Mouse (Mus musculus): ENCODE results near the gene Kif24. TPM values are rescaled to one million over a fixed set of nuclear protein-coding genes. Genes with fewer than 3 reads are reported as not detected.
A peak's percentile ranks its signal among the peaks of the same experiment; 100 is the strongest.

The Kif24 gene
- total RNA-seq, 1 experiment, result 9.7 TPM

- Histone ChIP-seq H3K4me3 (ENCODE audit: insufficient read depth in 1 of 2, low read depth in 1 of 2, low read length in 2 of 2, poor library complexity in 1 of 2, severe bottlenecking in 1 of 2) (peak overlapping the region; percentile 66 to 80), H3K27ac (ENCODE audit: insufficient read depth, low read depth, low read length, poor library complexity, severe bottlenecking) (no peak overlapping the region), H3K4me1 (ENCODE audit: control insufficient read depth in 2 of 2, insufficient read depth in 2 of 2, low read length in 2 of 2, poor library complexity in 1 of 2) (peaks cover 1 to 10% of the 10 kb centered on the region in 2 experiments; a peak in 2 of 4 replicates), H3K9ac (ENCODE audit: insufficient read depth, low read depth, low read length, poor library complexity, severe bottlenecking) (peak overlapping the region; percentile 60), H3K9me3 (ENCODE audit: control insufficient read depth, insufficient read depth, low read depth, low read length) (no peaks in the 10 kb centered on the region), H3K36me3 (ENCODE audit: control insufficient read depth, insufficient read depth, low read length, poor library complexity, severe bottlenecking) (no peaks in the 10 kb centered on the region)
- DNase-seq (ENCODE audit: low read depth, low spot score), result no peak
- TF ChIP-seq HCFC1 (IDR thresholded peaks at IDR 0.05; ENCODE audit: borderline replicate concordance, insufficient read depth, low read length) (no peak), ZNF384 (IDR thresholded peaks at IDR 0.05; ENCODE audit: low read depth, low read length) (no peak), MAFK (IDR thresholded peaks at IDR 0.05; ENCODE audit: insufficient read depth, low read depth, low read length) (no peak), ZC3H11A (IDR thresholded peaks at IDR 0.05; ENCODE audit: borderline replicate concordance, low read depth, low read length) (no peak), CHD2 (IDR thresholded peaks at IDR 0.05; ENCODE audit: low read depth, low read length) (no peak)
- in situ Hi-C loops (cut with MboI; ENCODE audit: low sequenced_read_pairs in 2 of 2, unreplicated experiment in 2 of 2), result no loop called here
These were observed 42.7 kb upstream of the Kif24 start for GRCm38 (mm10) chr4:41507326-41507924.

GRCm38 (mm10) chr4:41506906-41507305 is 42.2 kb upstream of the Kif24 start:
- Histone ChIP-seq H3K9me3 (ENCODE audit: control insufficient read depth, insufficient read depth, low read depth, low read length) (no peaks in the 10 kb centered on the region), H3K4me3 (ENCODE audit: insufficient read depth in 1 of 2, low read depth in 1 of 2, low read length in 2 of 2, poor library complexity in 1 of 2, severe bottlenecking in 1 of 2) (peak overlapping the region; percentile 66 to 80), H3K4me1 (ENCODE audit: control insufficient read depth in 2 of 2, insufficient read depth in 2 of 2, low read length in 2 of 2, poor library complexity in 1 of 2) (peaks cover 1 to 11% of the 10 kb centered on the region in 2 experiments), H3K27ac (ENCODE audit: insufficient read depth, low read depth, low read length, poor library complexity, severe bottlenecking) (no peak overlapping the region), H3K9ac (ENCODE audit: insufficient read depth, low read depth, low read length, poor library complexity, severe bottlenecking) (peak overlapping the region; percentile 60), H3K36me3 (ENCODE audit: control insufficient read depth, insufficient read depth, low read length, poor library complexity, severe bottlenecking) (no peaks in the 10 kb centered on the region)
- no peak for DNase-seq (ENCODE audit: low read depth, low spot score)
- in situ Hi-C loops (cut with MboI; ENCODE audit: low sequenced_read_pairs in 2 of 2, unreplicated experiment in 2 of 2), result no loop called here
- TF ChIP-seq CHD2 (IDR thresholded peaks at IDR 0.05; ENCODE audit: low read depth, low read length), result no peak
- no peak for TF ChIP-seq HCFC1 (IDR thresholded peaks at IDR 0.05; ENCODE audit: borderline replicate concordance, insufficient read depth, low read length)
- no peak for TF ChIP-seq MAFK (IDR thresholded peaks at IDR 0.05; ENCODE audit: insufficient read depth, low read depth, low read length)
- no peak for TF ChIP-seq ZC3H11A (IDR thresholded peaks at IDR 0.05; ENCODE audit: borderline replicate concordance, low read depth, low read length)
- TF ChIP-seq ZNF384 (IDR thresholded peaks at IDR 0.05; ENCODE audit: low read depth, low read length), result no peak

GRCm38 (mm10) chr4:41506156-41506555 is 41.5 kb upstream of the Kif24 start:
- peaks cover 3 to 11% of the 10 kb centered on the region in 2 experiments for H3K4me1 ChIP-seq (ENCODE audit: control insufficient read depth in 2 of 2, insufficient read depth in 2 of 2, low read length in 2 of 2, poor library complexity in 1 of 2)
- in situ Hi-C loops (cut with MboI; ENCODE audit: low sequenced_read_pairs in 2 of 2, unreplicated experiment in 2 of 2), result no loop called here
- H3K9me3 ChIP-seq (ENCODE audit: control insufficient read depth, insufficient read depth, low read depth, low read length), result no peaks in the 10 kb centered on the region
- TF ChIP-seq ZC3H11A (IDR thresholded peaks at IDR 0.05; ENCODE audit: borderline replicate concordance, low read depth, low read length) (no peak), MAFK (IDR thresholded peaks at IDR 0.05; ENCODE audit: insufficient read depth, low read depth, low read length) (no peak), ZNF384 (IDR thresholded peaks at IDR 0.05; ENCODE audit: low read depth, low read length) (no peak), CHD2 (IDR thresholded peaks at IDR 0.05; ENCODE audit: low read depth, low read length) (no peak), HCFC1 (IDR thresholded peaks at IDR 0.05; ENCODE audit: borderline replicate concordance, insufficient read depth, low read length) (no peak)
- H3K27ac ChIP-seq (ENCODE audit: insufficient read depth, low read depth, low read length, poor library complexity, severe bottlenecking), result no peak overlapping the region
- H3K36me3 ChIP-seq (ENCODE audit: control insufficient read depth, insufficient read depth, low read length, poor library complexity, severe bottlenecking), result no peaks in the 10 kb centered on the region
- no peak overlapping the region for H3K9ac ChIP-seq (ENCODE audit: insufficient read depth, low read depth, low read length, poor library complexity, severe bottlenecking)
- peak overlapping the region in 1 of 2 experiments; percentile 80; a peak in 2 of 4 replicates for H3K4me3 ChIP-seq (ENCODE audit: insufficient read depth in 1 of 2, low read depth in 1 of 2, low read length in 2 of 2, poor library complexity in 1 of 2, severe bottlenecking in 1 of 2)
- no peak for DNase-seq (ENCODE audit: low read depth, low spot score)

GRCm38 (mm10) chr4:41505131-41505551 is 40.5 kb upstream of the Kif24 start:
- TF ChIP-seq HCFC1 (IDR thresholded peaks at IDR 0.05; ENCODE audit: borderline replicate concordance, insufficient read depth, low read length) (no peak), MAFK (IDR thresholded peaks at IDR 0.05; ENCODE audit: insufficient read depth, low read depth, low read length) (no peak), ZC3H11A (IDR thresholded peaks at IDR 0.05; ENCODE audit: borderline replicate concordance, low read depth, low read length) (no peak), CHD2 (IDR thresholded peaks at IDR 0.05; ENCODE audit: low read depth, low read length) (no peak), ZNF384 (IDR thresholded peaks at IDR 0.05; ENCODE audit: low read depth, low read length) (no peak)
- Histone ChIP-seq H3K9me3 (ENCODE audit: control insufficient read depth, insufficient read depth, low read depth, low read length) (no peaks in the 10 kb centered on the region), H3K4me1 (ENCODE audit: control insufficient read depth in 2 of 2, insufficient read depth in 2 of 2, low read length in 2 of 2, poor library complexity in 1 of 2) (peaks cover 3 to 11% of the 10 kb centered on the region in 2 experiments), H3K9ac (ENCODE audit: insufficient read depth, low read depth, low read length, poor library complexity, severe bottlenecking) (no peak overlapping the region), H3K4me3 (ENCODE audit: insufficient read depth in 1 of 2, low read depth in 1 of 2, low read length in 2 of 2, poor library complexity in 1 of 2, severe bottlenecking in 1 of 2) (no peak overlapping the region), H3K36me3 (ENCODE audit: control insufficient read depth, insufficient read depth, low read length, poor library complexity, severe bottlenecking) (no peaks in the 10 kb centered on the region), H3K27ac (ENCODE audit: insufficient read depth, low read depth, low read length, poor library complexity, severe bottlenecking) (no peak overlapping the region)
- in situ Hi-C loops (cut with MboI; ENCODE audit: low sequenced_read_pairs in 2 of 2, unreplicated experiment in 2 of 2), result no loop called here
- no peak for DNase-seq (ENCODE audit: low read depth, low spot score)
